Mouse (Mus musculus): ENCODE measurements around the gene Arid1b. TPM values are rescaled to one million over a fixed set of nuclear protein-coding genes. Genes with fewer than 3 reads are reported as not detected.

Arid1b gene
- polyA plus RNA-seq, 1 experiment from 2014 or later: 2.2 TPM

GRCm38 (mm10) chr17:4991600-4991999, 2.5 kb upstream of the Arid1b start:
- H3K4me2 ChIP-seq (ENCODE audit: low read depth, low read length): no peak overlapping the region
- ATAC-seq (no peak), DNase-seq (no peak)
- no peak for TF ChIP-seq CTCF (IDR thresholded peaks at IDR 0.05; ENCODE audit: low read depth)
- TF ChIP-seq EP300 (IDR thresholded peaks at IDR 0.05; ENCODE audit: low read depth): no peak
- H3K9me3 ChIP-seq (ENCODE audit: low read length): no peaks in the 10 kb centered on the region
- no peak overlapping the region for H3K4me3 ChIP-seq (ENCODE audit: low read depth, low read length)
- H3K27me3 ChIP-seq (ENCODE audit: insufficient read depth, low read length): no peaks in the 10 kb centered on the region
- no peak overlapping the region for H3K9ac ChIP-seq (replicated peaks)
- peaks cover 2% of the 10 kb centered on the region; the same call in 1 of the 2 replicates for H3K4me1 ChIP-seq (ENCODE audit: insufficient read depth)
- H3K27ac ChIP-seq (ENCODE audit: low read depth): no peak overlapping the region
- whole genome bisulfite sequencing (ENCODE audit: insufficient replicate concordance): 72% methylated on average over 10 of the region's 10 CpGs
- no peaks in the 10 kb centered on the region for H3K36me3 ChIP-seq (replicated peaks; ENCODE audit: insufficient read depth, low read length)

- Histone ChIP-seq H3K9ac (replicated peaks) (peak overlapping the region; percentile 98), H3K9me3 (ENCODE audit: low read length) (no peaks in the 10 kb centered on the region), H3K27me3 (ENCODE audit: insufficient read depth, low read length) (no peaks in the 10 kb centered on the region), H3K4me2 (ENCODE audit: low read depth, low read length) (peak overlapping the region; percentile 78), H3K4me3 (ENCODE audit: low read depth, low read length) (peak overlapping the region; percentile 98), H3K4me1 (ENCODE audit: insufficient read depth) (peaks cover 5% of the 10 kb centered on the region), H3K27ac (ENCODE audit: low read depth) (peak overlapping the region; percentile 98), H3K36me3 (replicated peaks; ENCODE audit: insufficient read depth, low read length) (no peaks in the 10 kb centered on the region)
- DNase-seq (no peak), ATAC-seq (no peak)
- 7% methylated on average over 9 of the region's 9 CpGs for WGBS (ENCODE audit: insufficient replicate concordance)
- TF ChIP-seq EP300 (IDR thresholded peaks at IDR 0.05; ENCODE audit: low read depth) (no peak), CTCF (IDR thresholded peaks at IDR 0.05; ENCODE audit: low read depth) (no peak)
Measured at GRCm38 (mm10) chr17:4993497-4993839, 664 bp upstream of the Arid1b start.

- DNase-seq: no peak
- TF ChIP-seq EP300 (IDR thresholded peaks at IDR 0.05; ENCODE audit: low read depth): no peak
- no peak for TF ChIP-seq CTCF (IDR thresholded peaks at IDR 0.05; ENCODE audit: low read depth)
- peak overlapping the region; percentile 98 for H3K27ac ChIP-seq (ENCODE audit: low read depth)
Measured at GRCm38 (mm10) chr17:4994504-4994812, 326 bp downstream of the Arid1b start.

GRCm38 (mm10) chr17:4994813-4995560, 855 bp downstream of the Arid1b start:
- peak; percentile 74 for DNase-seq
- TF ChIP-seq EP300 (IDR thresholded peaks at IDR 0.05; ENCODE audit: low read depth) (no peak), CTCF (IDR thresholded peaks at IDR 0.05; ENCODE audit: low read depth) (no peak)
- Histone ChIP-seq H3K4me3 (ENCODE audit: low read depth, low read length) (peak overlapping the region; percentile 98), H3K36me3 (replicated peaks; ENCODE audit: insufficient read depth, low read length) (no peaks in the 10 kb centered on the region), H3K4me1 (ENCODE audit: insufficient read depth) (peaks cover 8% of the 10 kb centered on the region), H3K9me3 (ENCODE audit: low read length) (no peaks in the 10 kb centered on the region), H3K9ac (replicated peaks) (peak overlapping the region; percentile 98), H3K27me3 (ENCODE audit: insufficient read depth, low read length) (no peaks in the 10 kb centered on the region), H3K4me2 (ENCODE audit: low read depth, low read length) (peak overlapping the region; percentile 78), H3K27ac (ENCODE audit: low read depth) (peak overlapping the region; percentile 98)
- 2% methylated on average over 44 of the region's 81 CpGs for WGBS (ENCODE audit: insufficient replicate concordance)
- ATAC-seq: peak; percentile 55

More at GRCm38 (mm10) chr17:4994504-4994812, 326 bp downstream of the Arid1b start:
- no peaks in the 10 kb centered on the region for H3K9me3 ChIP-seq (ENCODE audit: low read length)
- peak overlapping the region; percentile 98 for H3K9ac ChIP-seq (replicated peaks)
- WGBS (ENCODE audit: insufficient replicate concordance): under 1% methylated on average over 21 of the region's 55 CpGs
- peak; percentile 46 for ATAC-seq
- no peaks in the 10 kb centered on the region for H3K36me3 ChIP-seq (replicated peaks; ENCODE audit: insufficient read depth, low read length)
- H3K4me3 ChIP-seq (ENCODE audit: low read depth, low read length): peak overlapping the region; percentile 98
- H3K27me3 ChIP-seq (ENCODE audit: insufficient read depth, low read length): no peaks in the 10 kb centered on the region
- H3K4me2 ChIP-seq (ENCODE audit: low read depth, low read length): peak overlapping the region; percentile 78
- peaks cover 5% of the 10 kb centered on the region for H3K4me1 ChIP-seq (ENCODE audit: insufficient read depth)

- Histone ChIP-seq H3K9me3 (ENCODE audit: low read length) (no peaks in the 10 kb centered on the region), H3K27me3 (ENCODE audit: insufficient read depth, low read length) (no peaks in the 10 kb centered on the region), H3K36me3 (replicated peaks; ENCODE audit: insufficient read depth, low read length) (no peaks in the 10 kb centered on the region), H3K4me1 (ENCODE audit: insufficient read depth) (peaks cover 13% of the 10 kb centered on the region), H3K4me2 (ENCODE audit: low read depth, low read length) (peak overlapping the region; percentile 78), H3K9ac (replicated peaks) (peak overlapping the region; percentile 98), H3K27ac (ENCODE audit: low read depth) (peak overlapping the region; percentile 98), H3K4me3 (ENCODE audit: low read depth, low read length) (peak overlapping the region; percentile 98)
- TF ChIP-seq EP300 (IDR thresholded peaks at IDR 0.05; ENCODE audit: low read depth) (no peak), CTCF (IDR thresholded peaks at IDR 0.05; ENCODE audit: low read depth) (no peak)
- 0% methylated on average over 20 of the region's 56 CpGs for WGBS (ENCODE audit: insufficient replicate concordance)
- peak; percentile 38 for ATAC-seq
- DNase-seq: peak; percentile 81
Measured at GRCm38 (mm10) chr17:4995561-4996051, 1.5 kb downstream of the Arid1b start.

- peak overlapping the region; percentile 98 for H3K4me3 ChIP-seq (ENCODE audit: low read depth, low read length)
- TF ChIP-seq CTCF (IDR thresholded peaks at IDR 0.05; ENCODE audit: low read depth): no peak
- TF ChIP-seq EP300 (IDR thresholded peaks at IDR 0.05; ENCODE audit: low read depth): no peak
- H3K27ac ChIP-seq (ENCODE audit: low read depth): peak overlapping the region; percentile 98
- peaks cover 13% of the 10 kb centered on the region for H3K4me1 ChIP-seq (ENCODE audit: insufficient read depth)
- ATAC-seq: peak; percentile 46
- DNase-seq: peak; percentile 71
- peak overlapping the region; percentile 78 for H3K4me2 ChIP-seq (ENCODE audit: low read depth, low read length)
- H3K27me3 ChIP-seq (ENCODE audit: insufficient read depth, low read length): no peaks in the 10 kb centered on the region
- peak overlapping the region; percentile 98 for H3K9ac ChIP-seq (replicated peaks)
- no peaks in the 10 kb centered on the region for H3K9me3 ChIP-seq (ENCODE audit: low read length)
- no peaks in the 10 kb centered on the region for H3K36me3 ChIP-seq (replicated peaks; ENCODE audit: insufficient read depth, low read length)
- WGBS (ENCODE audit: insufficient replicate concordance): under 1% methylated on average over 44 of the region's 95 CpGs
Measured at GRCm38 (mm10) chr17:4996121-4996813, 2.1 kb downstream of the Arid1b start.

Measured in liver, postnatal 0 days (tissue).